Mouse (Mus musculus): ENCODE results near the gene Mob1a. TPM values are rescaled to one million over a fixed set of nuclear protein-coding genes. Genes with fewer than 3 reads are reported as not detected.

Gene Mob1a
- polyA plus RNA-seq, 1 experiment from 2014 or later = 67.6 TPM

GRCm38 (mm10) chr6:83363075-83363474 is 37.3 kb downstream of the Mob1a start:
- Histone ChIP-seq H3K4me3 (replicated peaks; ENCODE audit: low read length) (no peak overlapping the region), H3K27ac (ENCODE audit: low read length) (no peak overlapping the region), H3K9me3 (replicated peaks; ENCODE audit: control insufficient read depth, low read length) (no peaks in the 10 kb centered on the region), H3K36me3 (ENCODE audit: control insufficient read depth, insufficient read depth, low read length) (peaks cover 14% of the 10 kb centered on the region), H3K9ac (ENCODE audit: low read length) (no peak overlapping the region), H3K4me1 (ENCODE audit: control insufficient read depth, insufficient read depth, low read length) (no peaks in the 10 kb centered on the region), H3K4me2 (ENCODE audit: low read depth, low read length) (no peak overlapping the region), H3K27me3 (ENCODE audit: control insufficient read depth, insufficient read depth, low read length) (no peaks in the 10 kb centered on the region)
- 88% methylated on average over 12 of the region's 12 CpGs for WGBS
- no peak for ATAC-seq (ENCODE audit: insufficient read depth, low FRiP score)

- no peaks in the 10 kb centered on the region for H3K9me3 ChIP-seq (replicated peaks; ENCODE audit: control insufficient read depth, low read length)
- no peak for ATAC-seq (ENCODE audit: insufficient read depth, low FRiP score)
- H3K4me1 ChIP-seq (ENCODE audit: control insufficient read depth, insufficient read depth, low read length) = no peaks in the 10 kb centered on the region
- no peak overlapping the region for H3K9ac ChIP-seq (ENCODE audit: low read length)
- WGBS = 85% methylated on average over 21 of the region's 21 CpGs
- no peak overlapping the region for H3K27ac ChIP-seq (ENCODE audit: low read length)
- no peaks in the 10 kb centered on the region for H3K27me3 ChIP-seq (ENCODE audit: control insufficient read depth, insufficient read depth, low read length)
- peaks cover 44% of the 10 kb centered on the region for H3K36me3 ChIP-seq (ENCODE audit: control insufficient read depth, insufficient read depth, low read length)
- H3K4me3 ChIP-seq (replicated peaks; ENCODE audit: low read length) = no peak overlapping the region
- H3K4me2 ChIP-seq (ENCODE audit: low read depth, low read length) = no peak overlapping the region
Measured at GRCm38 (mm10) chr6:83370316-83370965, 44.6 kb downstream of the Mob1a start.

- Histone ChIP-seq H3K4me1 (ENCODE audit: control insufficient read depth, insufficient read depth, low read length) (no peaks in the 10 kb centered on the region), H3K4me3 (replicated peaks; ENCODE audit: low read length) (no peak overlapping the region), H3K36me3 (ENCODE audit: control insufficient read depth, insufficient read depth, low read length) (peaks cover 51% of the 10 kb centered on the region), H3K4me2 (ENCODE audit: low read depth, low read length) (no peak overlapping the region), H3K27me3 (ENCODE audit: control insufficient read depth, insufficient read depth, low read length) (no peaks in the 10 kb centered on the region), H3K9me3 (replicated peaks; ENCODE audit: control insufficient read depth, low read length) (no peaks in the 10 kb centered on the region), H3K9ac (ENCODE audit: low read length) (no peak overlapping the region), H3K27ac (ENCODE audit: low read length) (no peak overlapping the region)
- 84% methylated on average over 3 of the region's 3 CpGs for WGBS
- ATAC-seq (ENCODE audit: insufficient read depth, low FRiP score) = no peak
Measured at GRCm38 (mm10) chr6:83371350-83371749, 45.5 kb downstream of the Mob1a start.

- Histone ChIP-seq H3K4me3 (replicated peaks; ENCODE audit: low read length) (no peak overlapping the region), H3K9ac (ENCODE audit: low read length) (no peak overlapping the region), H3K4me1 (ENCODE audit: control insufficient read depth, insufficient read depth, low read length) (no peaks in the 10 kb centered on the region), H3K27me3 (ENCODE audit: control insufficient read depth, insufficient read depth, low read length) (no peaks in the 10 kb centered on the region), H3K36me3 (ENCODE audit: control insufficient read depth, insufficient read depth, low read length) (peaks cover 50% of the 10 kb centered on the region), H3K27ac (ENCODE audit: low read length) (no peak overlapping the region), H3K4me2 (ENCODE audit: low read depth, low read length) (no peak overlapping the region), H3K9me3 (replicated peaks; ENCODE audit: control insufficient read depth, low read length) (no peaks in the 10 kb centered on the region)
- no peak for ATAC-seq (ENCODE audit: insufficient read depth, low FRiP score)
- WGBS = 83% methylated on average over 9 of the region's 9 CpGs
Measured at GRCm38 (mm10) chr6:83373704-83374300, 48.0 kb downstream of the Mob1a start.

- Histone ChIP-seq H3K36me3 (ENCODE audit: control insufficient read depth, insufficient read depth, low read length) (peaks cover 38% of the 10 kb centered on the region), H3K27ac (ENCODE audit: low read length) (no peak overlapping the region), H3K9ac (ENCODE audit: low read length) (no peak overlapping the region), H3K4me1 (ENCODE audit: control insufficient read depth, insufficient read depth, low read length) (no peaks in the 10 kb centered on the region), H3K9me3 (replicated peaks; ENCODE audit: control insufficient read depth, low read length) (no peaks in the 10 kb centered on the region), H3K4me3 (replicated peaks; ENCODE audit: low read length) (no peak overlapping the region), H3K4me2 (ENCODE audit: low read depth, low read length) (no peak overlapping the region), H3K27me3 (ENCODE audit: control insufficient read depth, insufficient read depth, low read length) (no peaks in the 10 kb centered on the region)
- ATAC-seq (ENCODE audit: insufficient read depth, low FRiP score) = no peak; the same call in 1 of the 2 replicates
- 78% methylated on average over 10 of the region's 10 CpGs for WGBS
Measured at GRCm38 (mm10) chr6:83381510-83382491, 56.0 kb downstream of the Mob1a start.

- H3K9me3 ChIP-seq (replicated peaks; ENCODE audit: control insufficient read depth, low read length) = no peaks in the 10 kb centered on the region
- ATAC-seq (ENCODE audit: insufficient read depth, low FRiP score) = no peak
- H3K27me3 ChIP-seq (ENCODE audit: control insufficient read depth, insufficient read depth, low read length) = no peaks in the 10 kb centered on the region
- WGBS = 88% methylated on average over 9 of the region's 9 CpGs
- H3K4me2 ChIP-seq (ENCODE audit: low read depth, low read length) = no peak overlapping the region
- H3K27ac ChIP-seq (ENCODE audit: low read length) = no peak overlapping the region
- no peak overlapping the region for H3K9ac ChIP-seq (ENCODE audit: low read length)
- H3K36me3 ChIP-seq (ENCODE audit: control insufficient read depth, insufficient read depth, low read length) = peaks cover 17% of the 10 kb centered on the region
- no peaks in the 10 kb centered on the region for H3K4me1 ChIP-seq (ENCODE audit: control insufficient read depth, insufficient read depth, low read length)
- no peak overlapping the region for H3K4me3 ChIP-seq (replicated peaks; ENCODE audit: low read length)
Measured at GRCm38 (mm10) chr6:83385569-83386090, 59.8 kb downstream of the Mob1a start.

GRCm38 (mm10) chr6:83392166-83392780 is 66.5 kb downstream of the Mob1a start:
- WGBS = 64% methylated on average over 8 of the region's 8 CpGs

More at GRCm38 (mm10) chr6:83392166-83392780, 66.5 kb downstream of the Mob1a start:
- Histone ChIP-seq H3K27me3 (ENCODE audit: control insufficient read depth, insufficient read depth, low read length) (no peaks in the 10 kb centered on the region), H3K27ac (ENCODE audit: low read length) (peak overlapping the region; percentile 76), H3K9me3 (replicated peaks; ENCODE audit: control insufficient read depth, low read length) (no peaks in the 10 kb centered on the region), H3K4me3 (replicated peaks; ENCODE audit: low read length) (no peak overlapping the region), H3K4me1 (ENCODE audit: control insufficient read depth, insufficient read depth, low read length) (peaks cover 11% of the 10 kb centered on the region), H3K4me2 (ENCODE audit: low read depth, low read length) (no peak overlapping the region), H3K9ac (ENCODE audit: low read length) (no peak overlapping the region), H3K36me3 (ENCODE audit: control insufficient read depth, insufficient read depth, low read length) (peaks cover 18% of the 10 kb centered on the region)
- no peak for ATAC-seq (ENCODE audit: insufficient read depth, low FRiP score)
